In genomic region chr7:81343831-81344230, GRCm38 (mm10) we compare ENCODE assay signal across 8 mouse cellular contexts. TPM values are rescaled to one million over a fixed set of nuclear protein-coding genes. Genes with fewer than 3 reads are reported as not detected.
A peak's percentile ranks its signal among the peaks of the same experiment; 100 is the strongest.
DNase-seq lines count a peak whose midpoint lies in the region; ATAC-seq and TF ChIP-seq lines count a peak whose summit lies in the region.

No protein-coding gene starts in this region.

- DNase-seq in lung, embryonic 14.5 days = no peak
- DNase-seq in lung, postnatal 14 days = no peak
- no peak for DNase-seq in embryonic facial prominence, embryonic 10.5 days (ENCODE audit: low spot score)
- DNase-seq in induced T-regulatory cell, adult 2 months (ENCODE audit: low read depth) = peak; percentile 43
- peak; percentile 30 for DNase-seq in naive thymus-derived CD4-positive, alpha-beta T cell, adult 2 months (ENCODE audit: low read depth)
- DNase-seq in ovary, adult 18-20 months (ENCODE audit: low spot score) = no peak
- no peak for DNase-seq in gastrocnemius, postnatal 4 days (ENCODE audit: low spot score in 2 of 2)

- H3K27me3 ChIP-seq in lung, embryonic 14.5 days (ENCODE audit: insufficient read depth, low read length) = no peaks in the 10 kb centered on the region
- no peaks in the 10 kb centered on the region for H3K27me3 ChIP-seq in embryonic facial prominence, embryonic 10.5 days (replicated peaks; ENCODE audit: low read depth, poor library complexity, severe bottlenecking)

- WGBS in lung, embryonic 14.5 days = 4% methylated on average over 10 of the region's 10 CpGs
- 19% methylated on average over 10 of the region's 10 CpGs for WGBS in embryonic facial prominence, embryonic 10.5 days

- no peak for TF ChIP-seq CTCF in lung, embryonic 14.5 days (IDR thresholded peaks at IDR 0.05; ENCODE audit: low read depth)

- H3K4me3 ChIP-seq in lung, embryonic 14.5 days (ENCODE audit: low read depth, low read length) = peak overlapping the region; percentile 96
- peak overlapping the region; percentile 99 for H3K4me3 ChIP-seq in embryonic facial prominence, embryonic 10.5 days

- peaks cover 52% of the 10 kb centered on the region for H3K36me3 ChIP-seq in lung, embryonic 14.5 days (ENCODE audit: insufficient read depth)
- peaks cover 53% of the 10 kb centered on the region for H3K36me3 ChIP-seq in embryonic facial prominence, embryonic 10.5 days (replicated peaks)

- H3K9ac ChIP-seq in lung, embryonic 14.5 days = peak overlapping the region; percentile 99

- peak overlapping the region; percentile 20; the same call in 1 of the 2 replicates for H3K27ac ChIP-seq in lung, embryonic 14.5 days (ENCODE audit: low read depth)
- peak overlapping the region; percentile 96 for H3K27ac ChIP-seq in embryonic facial prominence, embryonic 10.5 days (replicated peaks)

- peak overlapping the region; percentile 99 for H3K4me2 ChIP-seq in lung, embryonic 14.5 days

- no peak for ATAC-seq in lung, embryonic 14.5 days (ENCODE audit: insufficient read depth)
- ATAC-seq in CD4-positive, CD25-positive, alpha-beta regulatory T cell, adult 4 months = no peak

- peaks cover 12% of the 10 kb centered on the region; the same call in 1 of the 2 replicates for H3K4me1 ChIP-seq in lung, embryonic 14.5 days (ENCODE audit: insufficient read depth)
- peaks cover 19% of the 10 kb centered on the region for H3K4me1 ChIP-seq in embryonic facial prominence, embryonic 10.5 days

- no peaks in the 10 kb centered on the region for H3K9me3 ChIP-seq in lung, embryonic 14.5 days (ENCODE audit: low read depth, low read length)
- H3K9me3 ChIP-seq in embryonic facial prominence, embryonic 10.5 days = no peaks in the 10 kb centered on the region

RNA-seq across cellular contexts. Expression of gene Rps17, which starts 1.2 kb away (rescaled TPM):
- polyA plus RNA-seq in lung, embryonic 14.5 days (2014; fragmentation: Nextera tagmentation; extraction: Ambion mirVana) = 1,388 and 1,408 TPM in 2 replicates
- polyA plus RNA-seq in embryonic facial prominence, embryonic 10.5 days (2016; fragmentation: Nextera tagmentation; extraction: Ambion mirVana) = 1,210 and 1,245 TPM in 2 replicates
- polyA plus RNA-seq in CD4-positive, CD25-positive, alpha-beta regulatory T cell, adult 4 months (2017; shearing (Covaris generic)) = 1,000 to 10,000 TPM; 1,101 to 1,535 TPM
- total RNA-seq in gastrocnemius, postnatal 4 days (2021) = 1,000 to 10,000 TPM; 1,161 to 1,216 TPM

Comparison
In these comparisons a context has a peak if more than half of its experiments do, and no peak if none do; other contexts are left out.
1. DNase-seq: peak in induced T-regulatory cell, adult 2 months (single experiment) and naive thymus-derived CD4-positive, alpha-beta T cell, adult 2 months (single experiment); none in lung, embryonic 14.5 days (single experiment), lung, postnatal 14 days (single experiment), embryonic facial prominence, embryonic 10.5 days (single experiment), ovary, adult 18-20 months (single experiment) and gastrocnemius, postnatal 4 days (0 of 2).